Mouse (Mus musculus) neural tube, embryonic 15.5 days (tissue): Measurements from ENCODE around the gene Rhbdf1. TPM values are rescaled to one million over a fixed set of nuclear protein-coding genes. Genes with fewer than 3 reads are reported as not detected.

ENCODE experiments used
- ATAC-seq: fragments of 200-750 bp; cut with Nextera tagmentation; 2 replicates; pipeline ENCODE4 v1.8.0; 2017; ENCODE audit warnings: mild to moderate bottlenecking, moderate TSS enrichment, moderate library complexity; ENCODE audit not compliant: low FRiP score
- H3K27ac ChIP-seq: fragments of 300-500 bp; sonication (generic); replicated peaks from 2 replicates; pipeline ENCODE4 v1.5.1; 2015; ENCODE audit warnings: mild to moderate bottlenecking, inconsistent platforms
- H3K27me3 ChIP-seq: fragments of 300-500 bp; sonication (generic); replicated peaks from 2 replicates; pipeline ENCODE4 v1.6.1; 2015; ENCODE audit warnings: inconsistent platforms
- H3K36me3 ChIP-seq: fragments of 300-500 bp; sonication (generic); 2 replicates; pipeline ENCODE4 v1.6.1; 2015; ENCODE audit warnings: inconsistent platforms
- H3K4me1 ChIP-seq: fragments of 300-500 bp; sonication (generic); 2 replicates; pipeline ENCODE4 v1.6.1; 2015; ENCODE audit warnings: inconsistent platforms
- H3K4me2 ChIP-seq: fragments of 300-500 bp; sonication (generic); 2 replicates; pipeline ENCODE4 v1.6.1; 2015; ENCODE audit warnings: inconsistent platforms, mild to moderate bottlenecking, moderate library complexity
- H3K4me3 ChIP-seq: fragments of 300-500 bp; sonication (generic); replicated peaks from 2 replicates; pipeline ENCODE4 v1.5.1; 2015; ENCODE audit warnings: mild to moderate bottlenecking, inconsistent platforms
- H3K9ac ChIP-seq: fragments of 300-500 bp; sonication (generic); replicated peaks from 2 replicates; pipeline ENCODE4 v1.6.1; 2015; ENCODE audit warnings: mild to moderate bottlenecking, inconsistent platforms
- H3K9me3 ChIP-seq: fragments of 300-500 bp; sonication (generic); replicated peaks from 2 replicates; pipeline ENCODE4 v1.6.1; 2016; ENCODE audit warnings: inconsistent platforms
- WGBS: fragments of 180-500 bp; shearing (Covaris S2); methylation state at CpG from one replicate; pipeline ENCODE4 v1.1.7; 2015; ENCODE audit warnings: mixed read lengths; 5-methylcytosine and 5-hydroxymethylcytosine counted together
- polyA plus RNA-seq: library from polyadenylated mRNA; unstranded; fragments of >200 nt; fragmentation: Nextera tagmentation; extraction: Ambion mirVana; gene quantifications from 2 replicates; pipeline ENCODE4 v1.2.1, GENCODE M21; 2015

The Rhbdf1 gene
- polyA plus RNA-seq, 1 experiment from 2014 or later: 23.8 TPM

DNA sequence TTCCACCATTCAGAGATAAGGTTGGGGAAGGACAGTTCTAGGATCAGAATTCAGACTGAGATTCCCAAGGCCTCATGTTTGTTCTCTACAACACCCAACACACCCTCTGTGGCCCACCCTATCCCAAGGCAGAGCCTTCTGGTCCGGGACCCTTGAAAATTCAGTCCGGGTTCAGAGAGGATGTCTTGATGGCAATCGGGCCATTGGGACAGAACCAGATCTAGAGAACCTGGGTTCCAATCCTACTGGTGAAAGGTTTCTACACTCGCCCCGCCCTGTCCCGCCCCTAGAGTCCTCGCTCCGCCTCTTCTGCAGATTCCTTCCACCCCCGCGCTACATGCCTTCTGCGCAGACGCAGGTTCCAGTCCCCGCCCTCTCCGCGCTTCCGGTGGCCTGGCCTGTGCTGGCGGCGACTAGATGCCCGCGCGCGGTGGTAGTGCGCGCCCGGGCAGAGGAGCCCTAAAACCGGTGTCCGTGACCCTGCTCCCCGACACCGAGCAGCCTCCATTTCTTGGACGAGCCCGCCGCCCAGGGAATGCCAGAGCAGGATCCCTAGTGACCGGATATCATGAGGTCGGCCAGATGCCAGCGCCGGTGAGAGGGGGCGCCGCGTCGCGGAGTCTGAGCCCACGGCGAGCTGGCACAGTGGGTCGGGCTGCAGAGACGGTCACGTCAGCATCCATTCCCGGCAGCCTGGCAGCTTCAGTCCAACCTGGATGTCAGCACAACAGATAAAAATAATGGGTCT lies 4.2 kb upstream of the Rhbdf1 start, which contains the start of gene Mpg:
Gene Mpg, plus strand, starts transcription at position 382 of the 748 bp plus-strand sequence.
- H3K4me1 ChIP-seq: peaks cover 65% of the 10 kb centered on the region
- WGBS: 4% methylated on average over 47 of the region's 47 CpGs
- H3K27me3 ChIP-seq: peaks cover 18% of the 10 kb centered on the region; the same call in 1 of the 2 replicates
- H3K36me3 ChIP-seq: peaks cover 20% of the 10 kb centered on the region
- peak within 1 kb of the TSS; percentile 89 for H3K9ac ChIP-seq
- no peaks in the 10 kb centered on the region for H3K9me3 ChIP-seq
- H3K4me2 ChIP-seq: peak within 1 kb of the TSS; percentile 74
- peak within 1 kb of the TSS; percentile 88 for H3K27ac ChIP-seq
- ATAC-seq: peak; percentile 90
- H3K4me3 ChIP-seq: peak within 1 kb of the TSS; percentile 70

- WGBS: 56% methylated on average over 7 of the region's 7 CpGs
- H3K36me3 ChIP-seq: peaks cover 12% of the 10 kb centered on the region; the same call in 1 of the 2 replicates
- peak overlapping the region; percentile 74 for H3K4me2 ChIP-seq
- no peaks in the 10 kb centered on the region for H3K9me3 ChIP-seq
- H3K4me3 ChIP-seq: 0 out of 2 replicates have a peak overlapping the region, but pooled peaks have one; percentile 70
- H3K4me1 ChIP-seq: peaks cover 73% of the 10 kb centered on the region
- peaks cover 24% of the 10 kb centered on the region; the same call in 1 of the 2 replicates for H3K27me3 ChIP-seq
- H3K27ac ChIP-seq: peak overlapping the region; percentile 88
- ATAC-seq: no peak
- H3K9ac ChIP-seq: no peak overlapping the region
These were observed 3.4 kb upstream of the Rhbdf1 start for GRCm38 (mm10) chr11:32225222-32226104.

- no peak for ATAC-seq
- no peak overlapping the region for H3K4me2 ChIP-seq
These were observed 2.5 kb upstream of the Rhbdf1 start for GRCm38 (mm10) chr11:32224468-32225139.

DNA sequence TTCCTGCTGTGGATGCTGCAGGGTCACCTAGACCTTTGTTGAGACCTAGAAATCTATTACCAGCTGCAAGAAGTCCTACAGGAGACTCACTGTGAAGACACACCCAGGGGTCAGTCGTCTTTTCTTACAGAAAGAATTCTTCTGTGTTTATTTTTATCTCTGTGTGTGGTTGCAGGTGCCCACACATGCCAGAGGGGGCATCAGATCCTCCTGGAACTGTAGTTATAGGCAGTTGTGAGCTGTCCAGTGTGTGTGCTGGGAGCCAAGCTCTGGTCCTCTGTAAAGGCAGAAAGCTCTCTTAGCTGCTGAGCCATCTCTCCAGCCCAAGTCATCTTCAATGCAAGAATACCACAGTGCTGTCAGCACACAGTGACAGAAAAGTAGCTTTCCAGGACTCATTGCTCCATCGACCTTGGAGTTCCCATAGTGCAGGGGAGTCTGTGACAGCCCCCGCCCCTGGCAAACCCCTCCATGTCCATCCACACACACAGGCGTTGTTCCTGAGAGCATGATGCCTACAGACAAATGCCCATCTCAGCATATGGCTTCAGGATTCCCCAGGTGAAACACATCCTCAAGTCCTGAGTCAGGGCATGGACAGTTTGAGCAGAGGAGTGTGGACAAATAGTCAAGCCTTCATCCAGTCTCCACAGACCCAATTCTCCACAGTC lies 1.3 kb upstream of the Rhbdf1 start:
- no peak overlapping the region for H3K9ac ChIP-seq

More at GRCm38 (mm10) chr11:32224468-32225139, 2.5 kb upstream of the Rhbdf1 start:
- Histone ChIP-seq H3K9me3 (no peaks in the 10 kb centered on the region), H3K4me3 (no peak overlapping the region), H3K9ac (no peak overlapping the region), H3K27me3 (peaks cover 24% of the 10 kb centered on the region; the same call in 1 of the 2 replicates), H3K36me3 (peaks cover 9% of the 10 kb centered on the region; the same call in 1 of the 2 replicates), H3K27ac (peak overlapping the region; percentile 88), H3K4me1 (peaks cover 81% of the 10 kb centered on the region)
- WGBS: 31% methylated on average over 4 of the region's 4 CpGs

DNA sequence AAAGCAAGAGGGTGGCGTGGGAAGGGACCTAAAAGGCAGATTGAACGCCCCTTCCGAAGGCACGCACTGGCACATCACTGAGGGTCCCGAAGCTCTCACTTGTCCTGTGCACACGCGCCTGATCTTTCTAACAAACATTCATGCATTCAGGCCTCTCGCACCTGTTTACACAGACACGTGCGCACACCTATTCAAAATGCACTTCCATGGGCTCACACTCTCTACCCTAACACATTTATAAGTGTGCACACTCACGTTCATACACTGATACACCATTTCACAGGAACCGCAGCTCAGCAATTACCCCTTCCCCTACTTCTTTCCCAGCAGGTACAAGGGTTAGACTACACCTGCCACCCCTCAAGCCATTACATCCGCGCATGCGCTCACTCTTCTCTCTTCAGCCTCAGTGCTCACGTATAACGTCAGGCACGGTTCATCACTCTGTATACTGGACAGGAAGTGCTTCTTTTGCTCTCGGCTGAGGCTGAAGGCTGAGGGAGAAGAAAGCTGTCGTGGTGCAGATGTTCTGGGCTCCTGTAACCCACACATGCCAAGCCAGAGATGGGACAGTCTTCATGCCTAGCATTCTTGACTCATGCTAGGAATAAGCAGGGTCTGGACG lies 582 bp upstream of the Rhbdf1 start:
- H3K4me3 ChIP-seq: peak overlapping the region; percentile 62
- H3K27ac ChIP-seq: peak overlapping the region; percentile 81; the same call in 1 of the 2 replicates
- no peak for ATAC-seq
- no peaks in the 10 kb centered on the region for H3K9me3 ChIP-seq
- peaks cover 24% of the 10 kb centered on the region; the same call in 1 of the 2 replicates for H3K27me3 ChIP-seq
- peaks cover 83% of the 10 kb centered on the region for H3K4me1 ChIP-seq
- whole genome bisulfite sequencing: 8% methylated on average over 21 of the region's 21 CpGs
- H3K36me3 ChIP-seq: no peaks in the 10 kb centered on the region
- peak overlapping the region; percentile 69 for H3K9ac ChIP-seq
- H3K4me2 ChIP-seq: peak overlapping the region; percentile 98

More for the DNA sequence above, 1.3 kb upstream of the Rhbdf1 start:
- WGBS: 65% methylated on average over 4 of the region's 4 CpGs
- peaks cover 24% of the 10 kb centered on the region; the same call in 1 of the 2 replicates for H3K27me3 ChIP-seq
- no peak overlapping the region for H3K4me2 ChIP-seq
- ATAC-seq: no peak
- 0 out of 2 replicates have a peak, but pooled peaks cover 4% of the 10 kb centered on the region for H3K36me3 ChIP-seq
- H3K4me3 ChIP-seq: no peak overlapping the region
- H3K27ac ChIP-seq: no peak overlapping the region
- H3K9me3 ChIP-seq: no peaks in the 10 kb centered on the region
- H3K4me1 ChIP-seq: peaks cover 84% of the 10 kb centered on the region

- ATAC-seq: 0 out of 2 replicates have a peak, but pooled peaks have one; percentile 14
- H3K9me3 ChIP-seq: no peaks in the 10 kb centered on the region
- H3K27me3 ChIP-seq: peaks cover 24% of the 10 kb centered on the region; the same call in 1 of the 2 replicates
- no peaks in the 10 kb centered on the region for H3K36me3 ChIP-seq
- H3K4me2 ChIP-seq: peak overlapping the region; percentile 98
- peaks cover 75% of the 10 kb centered on the region for H3K4me1 ChIP-seq
- peak overlapping the region; percentile 81 for H3K27ac ChIP-seq
- 1% methylated on average over 40 of the region's 46 CpGs for WGBS
- H3K9ac ChIP-seq: peak overlapping the region; percentile 69
- peak overlapping the region; percentile 62 for H3K4me3 ChIP-seq
These were observed 712 bp downstream of the Rhbdf1 start for GRCm38 (mm10) chr11:32221225-32221950.

DNA sequence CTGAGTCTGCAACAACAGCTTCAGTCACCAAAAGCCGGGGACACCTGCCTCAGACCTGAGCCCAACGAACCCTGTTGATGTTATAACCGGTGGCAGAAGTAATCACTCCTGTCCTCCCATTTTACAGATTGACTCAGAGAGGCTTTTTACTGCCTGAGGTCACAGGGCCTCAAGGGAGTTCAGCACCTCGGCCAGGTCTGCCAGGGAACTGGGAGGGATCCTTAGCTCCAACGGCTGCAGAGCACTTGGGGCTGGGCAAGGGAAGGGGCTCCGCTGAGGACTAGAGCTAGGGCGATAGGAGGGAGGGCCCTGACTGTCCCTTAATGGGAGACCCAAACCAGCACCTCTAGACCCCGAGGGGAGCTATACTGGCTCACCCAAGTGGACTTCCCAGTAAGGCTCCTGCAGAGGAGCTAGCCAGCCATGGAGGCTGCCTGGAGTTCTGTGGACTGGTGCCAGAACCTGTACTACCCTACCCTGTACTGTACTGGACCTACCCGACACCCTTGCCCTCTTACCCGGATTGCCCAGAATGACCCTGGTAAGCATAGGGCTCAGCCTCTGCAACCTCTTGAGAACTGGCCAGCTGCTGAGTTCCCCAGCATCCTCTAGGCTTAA lies 1.4 kb downstream of the Rhbdf1 start:
- 40% methylated on average over 10 of the region's 10 CpGs for WGBS

GRCm38 (mm10) chr11:32219287-32219686 lies 2.8 kb downstream of the Rhbdf1 start:
- H3K9ac ChIP-seq: no peak overlapping the region
- H3K27ac ChIP-seq: no peak overlapping the region
- H3K4me3 ChIP-seq: no peak overlapping the region
- no peak for ATAC-seq
- no peak overlapping the region for H3K4me2 ChIP-seq
- WGBS: 90% methylated on average over 10 of the region's 10 CpGs
- H3K9me3 ChIP-seq: no peaks in the 10 kb centered on the region
- no peaks in the 10 kb centered on the region for H3K36me3 ChIP-seq
- peaks cover 24% of the 10 kb centered on the region; the same call in 1 of the 2 replicates for H3K27me3 ChIP-seq
- H3K4me1 ChIP-seq: peaks cover 55% of the 10 kb centered on the region

More for the DNA sequence above, 1.4 kb downstream of the Rhbdf1 start:
- Histone ChIP-seq H3K27ac (peak overlapping the region; percentile 81; the same call in 1 of the 2 replicates), H3K9ac (peak overlapping the region; percentile 69), H3K4me2 (peak overlapping the region; percentile 98), H3K4me3 (peak overlapping the region; percentile 62), H3K4me1 (peaks cover 69% of the 10 kb centered on the region), H3K36me3 (no peaks in the 10 kb centered on the region), H3K27me3 (peaks cover 24% of the 10 kb centered on the region; the same call in 1 of the 2 replicates), H3K9me3 (no peaks in the 10 kb centered on the region)
- 0 out of 2 replicates have a peak, but pooled peaks have one; percentile 3 for ATAC-seq

DNA sequence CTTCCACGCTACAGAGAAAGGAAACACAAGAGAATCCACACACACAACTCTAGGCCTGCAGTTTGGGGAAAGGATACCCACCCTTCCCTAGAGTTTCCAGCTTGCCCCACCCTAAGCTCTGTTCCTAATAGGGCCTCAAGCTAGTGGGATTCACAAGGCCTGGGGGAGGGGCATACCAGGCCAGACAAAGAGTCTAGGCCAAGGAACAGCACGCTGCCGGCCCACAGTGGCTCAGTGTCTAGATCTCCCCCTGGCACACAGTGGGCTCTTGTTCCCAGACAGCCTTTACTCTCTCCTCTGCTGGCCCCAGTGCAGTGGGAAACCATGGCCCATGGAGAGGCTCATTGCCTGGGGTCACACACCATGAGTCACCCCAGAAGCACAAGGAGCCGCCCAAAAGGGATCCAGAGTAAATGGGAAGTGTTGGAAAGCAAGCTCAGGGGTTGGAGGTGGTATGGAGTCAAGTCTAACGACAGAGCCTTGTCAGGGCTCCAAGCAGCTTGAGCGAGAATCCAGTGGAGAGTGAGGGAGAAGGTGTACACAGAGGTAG lies 3.5 kb downstream of the Rhbdf1 start:
- ATAC-seq: no peak
- Histone ChIP-seq H3K27ac (no peak overlapping the region), H3K4me2 (peak overlapping the region; percentile 6; the same call in 1 of the 2 replicates), H3K36me3 (no peaks in the 10 kb centered on the region), H3K4me1 (peaks cover 52% of the 10 kb centered on the region), H3K27me3 (peaks cover 21% of the 10 kb centered on the region; the same call in 1 of the 2 replicates), H3K4me3 (no peak overlapping the region), H3K9me3 (no peaks in the 10 kb centered on the region), H3K9ac (no peak overlapping the region)
- 50% methylated on average over 6 of the region's 6 CpGs for WGBS
